Mouse (Mus musculus): ENCODE measurements around the gene Ltk.

Gene Ltk

DNA sequence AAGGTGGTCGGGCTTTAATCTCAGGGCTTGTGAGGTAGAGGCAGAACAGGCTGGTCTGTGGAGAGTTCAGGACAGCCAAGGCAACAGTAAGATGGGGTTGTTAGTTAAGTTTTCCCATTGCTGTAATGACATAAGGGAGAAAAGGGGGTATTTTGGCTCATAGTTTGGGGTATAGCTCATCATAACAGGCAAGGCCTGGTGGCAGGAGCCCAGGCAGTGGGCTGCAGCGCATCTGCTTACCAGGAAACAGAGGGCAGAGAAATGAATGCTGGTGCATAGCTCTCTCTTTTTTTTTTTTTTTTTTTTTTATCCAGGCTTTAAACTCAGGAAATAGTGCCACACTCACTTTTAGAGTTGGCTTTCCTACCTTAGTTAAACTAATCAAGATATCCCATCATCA is 57.1 kb downstream of the Ltk start:
- DNase-seq (ENCODE audit: inconsistent ontology term) = no peak

Measured in Muller cell, postnatal 12 days (primary cell).